Mouse (Mus musculus) mouse trophoblast stem cell (cell line): ENCODE results near the gene Cxcr2.

ENCODE experiments used
- in situ Hi-C, 2 experiments: fragments of 300-500 bp; cut with MseI, MboI; formaldehyde crosslinking; loops; 2 replicates in 1 of 2; 3 replicates in 1 of 2; pipeline ENCODE4 v1.15.1; 2025

Gene Cxcr2

GRCm38 (mm10) chr1:74197726-74198470 lies 44.1 kb downstream of the Cxcr2 start:
- in situ Hi-C loops: no loop called here

GRCm38 (mm10) chr1:74199046-74199445 lies 45.3 kb downstream of the Cxcr2 start:
- in situ Hi-C loops: no loop called here

GRCm38 (mm10) chr1:74201048-74201844 lies 47.5 kb downstream of the Cxcr2 start:
- in situ Hi-C loops: loop anchor here in 1 of 2 experiments (10.0 kb wide), 1 partner anchor 164 kb away; the partner anchor contains the start of gene Catip

GRCm38 (mm10) chr1:74203457-74203856 lies 49.7 kb downstream of the Cxcr2 start:
- in situ Hi-C loops: loop anchor here in 1 of 2 experiments (10.0 kb wide), 1 partner anchor 161 kb away; the partner anchor contains the start of gene Catip

DNA sequence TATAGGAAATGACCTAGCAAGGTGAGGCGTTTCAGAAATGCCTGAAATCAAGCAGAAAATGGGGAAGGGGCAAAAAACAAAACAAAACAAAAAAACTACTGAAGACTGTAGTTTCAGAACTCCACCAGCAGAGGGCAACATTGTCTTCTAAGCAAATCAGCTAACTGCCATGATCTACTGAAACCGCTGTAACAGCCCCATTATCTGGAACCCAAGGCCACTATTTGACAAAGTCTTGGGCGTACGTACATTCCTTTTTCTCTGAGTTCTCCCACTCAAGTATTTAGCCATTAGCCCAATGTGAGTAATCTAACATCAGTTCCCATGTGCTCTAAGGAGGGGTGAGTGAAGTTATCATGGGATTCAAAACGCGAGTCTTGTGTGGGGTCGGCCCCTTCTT lies 52.1 kb downstream of the Cxcr2 start:
- in situ Hi-C loops: loop anchor here in 1 of 2 experiments (5.0 to 10.0 kb wide), 2 partner anchors 56 to 159 kb away; partner anchors contain the start of gene Catip

DNA sequence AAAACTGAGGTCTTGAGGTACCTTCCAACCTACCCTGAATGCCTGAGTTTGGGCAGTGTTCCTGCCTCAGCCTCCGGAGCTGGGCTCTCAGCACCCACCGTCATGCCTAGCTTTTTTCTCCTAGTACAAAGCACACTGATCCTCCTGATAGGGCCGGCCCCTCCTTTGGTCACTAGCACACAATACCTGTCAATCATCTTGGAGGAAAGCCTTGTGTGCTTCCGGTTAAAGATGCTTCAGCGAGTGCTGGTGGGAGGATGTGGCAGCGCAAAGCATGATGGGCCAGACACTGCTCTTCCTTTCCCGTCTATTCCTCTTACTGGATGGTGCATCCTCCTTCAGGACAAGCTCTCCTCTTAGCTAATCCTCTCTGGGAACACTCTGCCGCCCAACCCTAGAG lies 52.9 kb downstream of the Cxcr2 start:
- in situ Hi-C loops: loop anchor here in 1 of 2 experiments (5.0 to 10.0 kb wide), 2 partner anchors 56 to 158 kb away; partner anchors contain the start of gene Catip

DNA sequence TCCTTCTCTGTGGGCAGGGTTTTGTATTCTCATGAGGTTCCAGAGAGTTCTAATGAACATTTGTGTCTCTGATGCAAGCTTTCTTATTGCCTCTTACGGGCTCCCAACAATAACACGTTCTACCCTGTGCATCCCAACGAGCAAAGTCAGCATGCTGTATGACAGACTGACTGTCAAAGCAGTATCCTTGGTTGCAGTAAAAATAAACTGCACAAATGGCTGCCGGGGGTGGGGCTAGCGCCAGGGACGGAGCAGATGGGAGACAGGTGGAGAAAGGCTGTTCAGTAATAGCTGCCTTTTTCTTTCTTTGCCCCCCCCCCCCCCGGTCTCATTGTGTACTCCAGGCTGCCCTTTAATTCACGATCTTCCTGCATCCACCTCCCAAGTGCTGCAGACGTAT lies 54.1 kb downstream of the Cxcr2 start:
- in situ Hi-C loops: loop anchor here in 1 of 2 experiments (5.0 to 10.0 kb wide), 2 partner anchors 54 to 157 kb away; partner anchors contain the start of gene Catip

DNA sequence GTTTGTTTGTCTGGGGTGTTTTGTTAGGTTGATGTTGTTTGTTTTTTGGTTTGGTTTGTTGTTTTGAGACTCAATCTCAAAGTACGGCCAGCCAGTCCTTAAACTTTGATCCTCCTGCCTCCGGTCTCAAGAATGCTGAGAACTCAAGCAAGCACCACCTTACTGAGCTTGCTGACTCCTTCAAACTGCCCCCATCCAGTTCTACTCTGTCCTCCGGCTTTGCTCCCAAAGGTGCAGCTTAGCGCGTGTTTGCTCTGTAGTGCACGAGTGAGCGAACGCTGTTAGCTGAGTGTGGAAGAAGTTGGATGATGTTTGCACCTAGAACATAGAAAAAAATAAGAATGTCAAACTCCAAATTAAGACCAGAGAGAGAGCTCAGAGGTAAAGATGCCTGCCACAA lies 55.2 kb downstream of the Cxcr2 start:
- in situ Hi-C loops: loop anchor here in 1 of 2 experiments (5.0 to 10.0 kb wide), 2 partner anchors 53 to 156 kb away; partner anchors contain the start of gene Catip
